Mouse (Mus musculus): ENCODE measurements around the gene Lair1. TPM values are rescaled to one million over a fixed set of nuclear protein-coding genes. Genes with fewer than 3 reads are reported as not detected.

The Lair1 gene
- total RNA-seq (2023): 10 to 100 TPM in 1 of 2 experiments, 1 to 10 TPM in 1; 7.1 to 10.8 TPM

GRCm38 (mm10) chr7:4063013-4063412 is at the start of gene Lair1:
Gene Lair1, minus strand, starts transcription at chr7:4063204.

Other genes with a start within 250 kb of the Lair1 start
- 1 to 10 TPM; 6.4 to 6.7 TPM for gene Gm15448, start 237.5 kb downstream of the Lair1 start, total RNA-seq (2023)
- gene Pira2, start 218.2 kb downstream of the Lair1 start, total RNA-seq (2023): 10 to 100 TPM in 1 of 2 experiments, 1 to 10 TPM in 1; 9.2 to 11.3 TPM
- gene Gm14548, start 165.1 kb downstream of the Lair1 start, total RNA-seq (2023): 1 to 10 TPM; 7.0 to 8.0 TPM
- 1 to 10 TPM; 6.3 to 7.4 TPM for gene Lilra6, start 147.7 kb downstream of the Lair1 start, total RNA-seq (2023)
- gene Ttyh1, start 56.2 kb upstream of the Lair1 start, total RNA-seq (2023): not detected
- 100 to 1,000 TPM; 411 to 446 TPM for gene Leng8, start 73.8 kb upstream of the Lair1 start, total RNA-seq (2023)
- gene Leng9, start 87.2 kb upstream of the Lair1 start, total RNA-seq (2023): 10 to 100 TPM; 26.6 to 29.0 TPM
- not detected for gene Cdc42ep5, start 101.7 kb upstream of the Lair1 start, total RNA-seq (2023)
- under 1 TPM in 1 of 2 experiments, not detected in 1; 0.26 TPM for gene Lilra5, start 174.6 kb upstream of the Lair1 start, total RNA-seq (2023)